Mouse (Mus musculus) heart, embryonic 11.5 days (tissue): ENCODE measurements around the gene Cabp7. TPM values are rescaled to one million over a fixed set of nuclear protein-coding genes. Genes with fewer than 3 reads are reported as not detected.
"Not testable (repeated sequence)": the region's sequence is repeated elsewhere in the genome, so short reads cannot be mapped to it uniquely, and the experiment has no call there.

ENCODE experiments used
- ATAC-seq: fragments of 200-750 bp; cut with Nextera tagmentation; replicated peaks from 2 replicates; pipeline ENCODE4 v1.8.0; 2017; ENCODE audit warnings: moderate library complexity; ENCODE audit not compliant: insufficient number of reproducible peaks, low FRiP score, low TSS enrichment
- H3K27ac ChIP-seq: fragments of 300-500 bp; sonication (generic); 2 replicates; pipeline ENCODE4 v1.5.1; 2014; ENCODE audit warnings: mild to moderate bottlenecking, low read depth, low read length
- H3K27me3 ChIP-seq: fragments of 300-500 bp; sonication (generic); 2 replicates; pipeline ENCODE4 v1.6.1; 2014; ENCODE audit warnings: mild to moderate bottlenecking, low read length, mixed read lengths; ENCODE audit not compliant: control insufficient read depth, insufficient read depth
- H3K36me3 ChIP-seq: fragments of 300-500 bp; sonication (generic); 2 replicates; pipeline ENCODE4 v1.6.1; 2014; ENCODE audit warnings: mild to moderate bottlenecking, low read length, moderate library complexity, mixed read lengths; ENCODE audit not compliant: control insufficient read depth, insufficient read depth
- H3K4me1 ChIP-seq: fragments of 300-500 bp; sonication (generic); 2 replicates; pipeline ENCODE4 v1.6.1; 2014; ENCODE audit warnings: low read length; ENCODE audit not compliant: control insufficient read depth, insufficient read depth
- H3K4me2 ChIP-seq: fragments of 300-500 bp; sonication (generic); 2 replicates; pipeline ENCODE4 v1.6.1; 2014; ENCODE audit warnings: mild to moderate bottlenecking, moderate library complexity
- H3K4me3 ChIP-seq: fragments of 300-500 bp; sonication (generic); 2 replicates; pipeline ENCODE4 v1.5.1; 2014; ENCODE audit warnings: low read depth, low read length
- H3K9ac ChIP-seq: fragments of 300-500 bp; sonication (generic); 2 replicates; pipeline ENCODE4 v1.6.1; 2014; ENCODE audit warnings: mild to moderate bottlenecking, low read depth, low read length, moderate library complexity
- H3K9me3 ChIP-seq: fragments of 300-500 bp; sonication (generic); replicated peaks from 2 replicates; pipeline ENCODE4 v1.6.1; 2016; ENCODE audit warnings: low read length; ENCODE audit not compliant: control insufficient read depth
- WGBS: fragments of 180-500 bp; shearing (Covaris S2); extraction: QIAGEN DNeasy Blood & Tissue Kit; methylation state at CpG from one replicate; pipeline ENCODE4 v1.1.7; 2014; ENCODE audit not compliant: insufficient replicate concordance; 5-methylcytosine and 5-hydroxymethylcytosine counted together
- polyA plus RNA-seq: library from polyadenylated mRNA; unstranded; fragments of >200 nt; fragmentation: Nextera tagmentation; extraction: Ambion mirVana; gene quantifications from 2 replicates; pipeline ENCODE4 v1.2.1, GENCODE M21; 2014

The Cabp7 gene
- polyA plus RNA-seq, 1 experiment from 2014 or later: 0.10 TPM

GRCm38 (mm10) chr11:4712822-4713221, 33.8 kb downstream of the Cabp7 start:
- Histone ChIP-seq H3K4me2 (no peak overlapping the region), H3K27ac (no peak overlapping the region), H3K9me3 (no peaks in the 10 kb centered on the region), H3K9ac (no peak overlapping the region), H3K36me3 (no peaks in the 10 kb centered on the region), H3K4me3 (no peak overlapping the region), H3K4me1 (no peaks in the 10 kb centered on the region), H3K27me3 (no peaks in the 10 kb centered on the region)
- ATAC-seq: no peak

- not testable (repeated sequence) for H3K4me2 ChIP-seq, H3K4me3 ChIP-seq, ATAC-seq, H3K27me3 ChIP-seq, H3K9me3 ChIP-seq, H3K27ac ChIP-seq, H3K4me1 ChIP-seq, H3K36me3 ChIP-seq, H3K9ac ChIP-seq
- WGBS: 82% methylated on average over 4 of the region's 4 CpGs
Observed at GRCm38 (mm10) chr11:4710188-4710587, 36.4 kb downstream of the Cabp7 start.

- peak overlapping the region; percentile 89 for H3K4me3 ChIP-seq
- H3K9me3 ChIP-seq: no peaks in the 10 kb centered on the region
- H3K4me2 ChIP-seq: peak overlapping the region; percentile 95
- no peak for ATAC-seq
- H3K27me3 ChIP-seq: no peaks in the 10 kb centered on the region
- no peak overlapping the region for H3K27ac ChIP-seq
- peaks cover 8% of the 10 kb centered on the region for H3K36me3 ChIP-seq
- H3K9ac ChIP-seq: peak overlapping the region; percentile 63
- WGBS: 12% methylated on average over 4 of the region's 4 CpGs
- peaks cover 11% of the 10 kb centered on the region; the same call in 1 of the 2 replicates for H3K4me1 ChIP-seq
Observed at GRCm38 (mm10) chr11:4705178-4705577, 41.4 kb downstream of the Cabp7 start.

- H3K36me3 ChIP-seq: peaks cover 8% of the 10 kb centered on the region
- ATAC-seq: peak; percentile 94
- H3K27me3 ChIP-seq: no peaks in the 10 kb centered on the region
- WGBS: under 1% methylated on average over 47 of the region's 47 CpGs
- peak within 1 kb of the TSS; percentile 95 for H3K9ac ChIP-seq
- peaks cover 11% of the 10 kb centered on the region; the same call in 1 of the 2 replicates for H3K4me1 ChIP-seq
- no peaks in the 10 kb centered on the region for H3K9me3 ChIP-seq
- peak within 1 kb of the TSS; percentile 86 for H3K27ac ChIP-seq
- peak within 1 kb of the TSS; percentile 89 for H3K4me3 ChIP-seq
- peak within 1 kb of the TSS; percentile 95 for H3K4me2 ChIP-seq
Observed at GRCm38 (mm10) chr11:4704072-4704964, 42.3 kb downstream of the Cabp7 start, which contains the start of the genes Uqcr10 and Zmat5. Gene Uqcr10, minus strand, starts transcription at chr11:4704342. Gene Zmat5, plus strand, starts transcription at chr11:4704678.

- Histone ChIP-seq H3K4me1 (peaks cover 11% of the 10 kb centered on the region; the same call in 1 of the 2 replicates), H3K9ac (peak overlapping the region; percentile 95), H3K27ac (peak overlapping the region; percentile 86), H3K27me3 (no peaks in the 10 kb centered on the region), H3K9me3 (no peaks in the 10 kb centered on the region), H3K36me3 (peaks cover 8% of the 10 kb centered on the region), H3K4me3 (peak overlapping the region; percentile 89), H3K4me2 (peak overlapping the region; percentile 95)
- WGBS: 3% methylated on average over 12 of the region's 12 CpGs
- no peak for ATAC-seq
Observed at GRCm38 (mm10) chr11:4703688-4704071, 42.9 kb downstream of the Cabp7 start.

GRCm38 (mm10) chr11:4700726-4701125, 45.9 kb downstream of the Cabp7 start:
- Histone ChIP-seq H3K4me1 (peaks cover 11% of the 10 kb centered on the region; the same call in 1 of the 2 replicates), H3K9me3 (no peaks in the 10 kb centered on the region), H3K36me3 (peaks cover 8% of the 10 kb centered on the region), H3K27me3 (no peaks in the 10 kb centered on the region), H3K4me3 (no peak overlapping the region), H3K27ac (no peak overlapping the region), H3K9ac (no peak overlapping the region), H3K4me2 (no peak overlapping the region)
- 80% methylated on average over 8 of the region's 8 CpGs for WGBS
- no peak for ATAC-seq

GRCm38 (mm10) chr11:4697043-4697983, 49.3 kb downstream of the Cabp7 start:
- Histone ChIP-seq H3K9ac (no peak overlapping the region), H3K9me3 (no peaks in the 10 kb centered on the region), H3K27ac (no peak overlapping the region), H3K27me3 (no peaks in the 10 kb centered on the region), H3K4me2 (no peak overlapping the region), H3K4me1 (no peaks in the 10 kb centered on the region; the same call in 1 of the 2 replicates), H3K4me3 (no peak overlapping the region), H3K36me3 (peaks cover 6% of the 10 kb centered on the region)
- no peak for ATAC-seq
- WGBS: 37% methylated on average over 7 of the region's 7 CpGs

GRCm38 (mm10) chr11:4692162-4692561, 54.4 kb downstream of the Cabp7 start:
- WGBS: 89% methylated on average over 11 of the region's 11 CpGs

More at GRCm38 (mm10) chr11:4692162-4692561, 54.4 kb downstream of the Cabp7 start:
- no peak for ATAC-seq
- Histone ChIP-seq H3K27ac (no peak overlapping the region), H3K36me3 (no peaks in the 10 kb centered on the region), H3K4me3 (no peak overlapping the region), H3K4me2 (no peak overlapping the region), H3K4me1 (0 out of 2 replicates have a peak, but pooled peaks cover 2% of the 10 kb centered on the region), H3K27me3 (no peaks in the 10 kb centered on the region), H3K9ac (no peak overlapping the region), H3K9me3 (no peaks in the 10 kb centered on the region)
